Mouse (Mus musculus): ENCODE measurements at regions not wholly inside any gene's neighbourhood (a gene's known extent, or its start where the extent isn't known, plus 50 kb on each side); places are given as distances from the start of the nearest gene placed in this dataset.

GRCm38 (mm10) chr8:28117997-28118778 lies 670.7 kb downstream of the Poteg start:
- no peak for DNase-seq

- no peak for DNase-seq
Observed at GRCm38 (mm10) chr8:28125021-28125420, 677.6 kb downstream of the Poteg start.

GRCm38 (mm10) chr8:28141916-28142315 lies 694.4 kb downstream of the Poteg start:
- no peak for DNase-seq

GRCm38 (mm10) chr8:28148599-28149452 lies 701.4 kb downstream of the Poteg start:
- DNase-seq: no peak

- no peak for DNase-seq
Observed at GRCm38 (mm10) chr8:28149453-28149767, 701.9 kb downstream of the Poteg start.

- no peak for DNase-seq
Observed at GRCm38 (mm10) chr8:28160651-28161050, 713.2 kb downstream of the Poteg start.

- no peak for DNase-seq
Observed at GRCm38 (mm10) chr8:28168036-28168435, 720.6 kb downstream of the Poteg start.

GRCm38 (mm10) chr8:28171456-28171855 lies 724.0 kb downstream of the Poteg start:
- DNase-seq: no peak

- DNase-seq: no peak
Observed at GRCm38 (mm10) chr8:28195943-28196342, 748.5 kb downstream of the Poteg start.

- DNase-seq: no peak
Observed at GRCm38 (mm10) chr8:28235562-28235961, 788.1 kb downstream of the Poteg start.

- DNase-seq: no peak
Observed at GRCm38 (mm10) chr8:28239411-28239810, 791.9 kb downstream of the Poteg start.

- no peak for DNase-seq
Observed at GRCm38 (mm10) chr8:28252399-28253240, 805.1 kb downstream of the Poteg start.

- DNase-seq: no peak
Observed at GRCm38 (mm10) chr8:28267277-28267676, 819.8 kb downstream of the Poteg start.

GRCm38 (mm10) chr8:28284257-28284656 lies 836.8 kb downstream of the Poteg start:
- DNase-seq: no peak

- DNase-seq: peak; percentile 3
Observed at GRCm38 (mm10) chr8:28298896-28299793, 851.7 kb downstream of the Poteg start.

- no peak for DNase-seq
Observed at GRCm38 (mm10) chr8:28317081-28317480, 869.6 kb downstream of the Poteg start.

GRCm38 (mm10) chr8:28333388-28333787 lies 885.9 kb downstream of the Poteg start:
- no peak for DNase-seq

GRCm38 (mm10) chr8:28337484-28337883 lies 890.0 kb downstream of the Poteg start:
- DNase-seq: no peak

GRCm38 (mm10) chr8:28341236-28341635 lies 893.8 kb downstream of the Poteg start:
- DNase-seq: no peak

GRCm38 (mm10) chr8:28366470-28366869 lies 919.0 kb downstream of the Poteg start:
- DNase-seq: no peak

- no peak for DNase-seq
Observed at GRCm38 (mm10) chr8:28367361-28367760, 919.9 kb downstream of the Poteg start.

- DNase-seq: no peak
Observed at GRCm38 (mm10) chr8:28371752-28372151, 924.3 kb downstream of the Poteg start.
